Mouse (Mus musculus) right cerebral cortex, postnatal 4 days (tissue): Measurements from ENCODE around the gene Hspd1.
"Not testable (repeated sequence)": the region's sequence is repeated elsewhere in the genome, so short reads cannot be mapped to it uniquely, and the experiment has no call there.

Experiments used
- DNase-seq: peaks from one replicate; pipeline ENCODE4 v3.0.0-alpha.2; 2022

The Hspd1 gene

GRCm38 (mm10) chr1:55086868-55087400 is 1.1 kb downstream of the Hspd1 start:
- no peak for DNase-seq

- no peak for DNase-seq
Measured at GRCm38 (mm10) chr1:55085781-55086366, 2.2 kb downstream of the Hspd1 start.

GRCm38 (mm10) chr1:55082106-55082505 is 5.9 kb downstream of the Hspd1 start:
- no peak for DNase-seq

DNA sequence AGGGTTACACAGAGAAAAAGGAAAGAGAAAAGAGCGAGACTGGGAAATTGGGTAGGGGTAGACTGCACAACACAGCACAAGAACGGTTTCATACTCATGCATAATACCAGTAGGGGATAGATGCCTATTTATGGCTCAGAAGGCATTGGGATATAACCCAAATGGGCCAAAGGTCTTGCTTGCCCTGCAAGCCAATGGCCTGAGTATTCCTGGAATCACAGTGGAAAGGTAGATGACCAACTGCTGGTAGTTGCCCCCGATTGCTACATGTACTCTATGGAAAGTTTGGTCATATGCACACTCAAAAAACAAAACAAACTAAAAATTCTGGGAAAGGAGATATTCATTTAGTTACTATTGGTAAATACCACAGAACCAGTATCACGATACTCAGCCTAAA is 8.4 kb downstream of the Hspd1 start:
- no peak for DNase-seq

GRCm38 (mm10) chr1:55076849-55077516 is 11.1 kb downstream of the Hspd1 start:
- DNase-seq = no peak

GRCm38 (mm10) chr1:55076395-55076743 is 11.7 kb downstream of the Hspd1 start:
- no peak for DNase-seq

- DNase-seq = no peak
Measured at GRCm38 (mm10) chr1:55075652-55076394, 12.2 kb downstream of the Hspd1 start.

GRCm38 (mm10) chr1:55074757-55075156 is 13.3 kb downstream of the Hspd1 start:
- DNase-seq = no peak

- DNase-seq = not testable (repeated sequence)
Measured at GRCm38 (mm10) chr1:55072328-55072727, 15.7 kb downstream of the Hspd1 start.

DNA sequence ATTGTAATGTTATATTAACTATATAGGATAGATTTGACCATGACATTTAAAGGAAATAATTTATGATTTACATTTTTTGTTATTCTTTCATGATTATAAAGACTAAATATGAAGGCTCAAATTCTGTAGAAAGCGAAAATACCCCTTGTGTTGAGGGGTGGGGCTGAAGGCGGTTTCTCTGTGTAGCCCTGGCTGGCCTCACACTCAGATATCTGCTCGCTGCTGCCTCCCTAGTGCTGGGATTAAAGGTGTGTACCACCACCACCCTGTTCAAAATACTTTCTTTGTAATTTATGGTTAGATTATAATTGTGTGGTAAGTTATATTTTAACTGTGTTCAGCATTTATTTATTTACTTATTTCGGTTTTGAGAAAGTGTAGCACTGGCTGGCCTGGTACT is 26.3 kb downstream of the Hspd1 start:
- DNase-seq = no peak

GRCm38 (mm10) chr1:55061099-55061498 is 26.9 kb downstream of the Hspd1 start:
- DNase-seq = no peak

- DNase-seq = not testable (repeated sequence)
Measured at GRCm38 (mm10) chr1:55058383-55058782, 29.7 kb downstream of the Hspd1 start.

DNA sequence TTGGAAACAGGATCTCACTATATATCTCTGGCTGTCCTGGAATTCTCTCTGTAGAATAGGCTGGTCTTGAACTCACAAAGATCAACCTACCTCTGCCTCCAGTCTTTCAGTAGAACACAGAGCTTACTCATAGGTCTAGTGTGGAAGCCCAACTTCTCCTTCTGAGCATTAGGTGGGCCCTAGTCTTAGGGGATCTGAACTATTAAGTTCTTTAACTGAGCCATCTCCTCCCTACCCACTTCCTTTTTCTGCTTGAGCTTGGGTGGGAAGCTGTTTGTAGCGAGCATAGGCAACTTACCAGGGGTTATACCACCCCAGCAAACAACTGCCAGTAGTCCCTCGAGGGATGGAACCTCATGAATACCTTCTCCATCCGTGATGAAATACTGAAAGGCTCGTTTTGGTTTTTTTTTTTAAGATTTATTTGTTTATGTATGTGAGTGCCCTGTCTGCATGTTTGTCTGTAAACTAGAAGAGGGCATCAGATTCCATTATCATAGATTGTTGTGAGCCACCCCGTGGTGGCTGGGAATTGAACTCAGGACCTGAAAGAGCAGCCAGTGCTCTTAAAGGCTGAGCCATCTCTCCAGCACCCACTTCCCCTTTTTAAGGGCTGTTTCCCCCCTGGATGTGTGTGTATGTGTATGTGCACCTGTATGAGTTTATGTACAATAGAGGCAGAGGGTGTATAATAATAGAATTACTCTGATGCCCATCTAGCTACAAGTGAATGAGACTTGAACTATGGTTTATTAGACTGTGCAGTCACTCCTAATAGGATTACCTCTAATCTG is 32.5 kb downstream of the Hspd1 start:
- DNase-seq = no peak

- DNase-seq = no peak
Measured at GRCm38 (mm10) chr1:55053596-55053995, 34.4 kb downstream of the Hspd1 start.

DNA sequence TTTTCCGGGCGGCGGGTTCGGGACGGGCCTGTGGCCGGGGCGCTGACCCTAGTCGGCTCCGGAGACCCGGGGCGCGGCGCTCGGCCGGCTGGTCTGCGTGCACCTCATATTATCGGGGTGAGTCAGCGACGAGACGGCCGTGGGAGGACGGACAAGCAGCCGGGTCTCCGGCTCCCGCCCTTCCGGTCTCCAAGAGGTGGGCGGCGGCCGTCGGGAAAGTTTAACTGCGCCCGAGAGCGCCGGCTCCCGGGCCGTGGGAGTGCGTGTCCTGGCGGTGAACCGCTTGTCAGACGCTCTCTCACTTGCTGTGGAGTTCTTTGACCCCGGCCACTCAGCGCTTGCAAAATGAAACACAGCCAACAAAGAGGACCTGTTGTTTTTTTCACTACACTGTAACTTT is 35.0 kb downstream of the Hspd1 start:
- DNase-seq = no peak

DNA sequence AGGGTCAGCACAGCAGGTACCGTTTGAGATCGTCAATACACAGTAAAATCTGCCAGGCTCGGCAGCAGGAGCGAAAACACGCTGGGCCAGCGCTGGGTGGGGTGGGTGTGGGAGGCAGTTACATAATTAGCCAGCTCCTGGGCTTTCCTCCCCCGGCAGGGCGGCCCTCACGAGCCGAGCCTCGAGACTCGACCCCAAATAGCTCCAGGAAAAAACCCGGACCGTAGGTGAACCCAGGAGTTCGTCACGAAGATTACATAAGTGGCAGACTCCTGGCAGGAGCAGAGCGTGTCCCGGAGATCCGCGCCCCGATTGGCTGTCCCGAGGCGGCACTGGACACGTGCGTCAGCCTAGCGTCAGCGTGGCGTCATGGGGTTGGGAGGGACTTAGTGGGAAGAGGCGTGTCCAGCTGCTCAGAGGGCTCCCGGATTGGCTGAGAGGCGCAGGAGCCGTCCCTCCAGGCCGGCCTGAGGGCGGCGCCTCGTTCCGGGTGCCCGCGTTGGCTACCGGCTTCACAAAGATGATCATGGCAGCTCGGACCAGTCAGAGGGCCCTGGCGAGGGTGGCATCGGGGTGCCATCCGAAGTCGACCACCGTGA is 35.6 kb downstream of the Hspd1 start, which contains the start of gene Coq10b:
Coq10b (plus strand) TSS at position 416 of the 599 bp plus-strand sequence.
- peak; percentile 95 for DNase-seq

- no peak for DNase-seq
Measured at GRCm38 (mm10) chr1:55051671-55052070, 36.4 kb downstream of the Hspd1 start.

DNA sequence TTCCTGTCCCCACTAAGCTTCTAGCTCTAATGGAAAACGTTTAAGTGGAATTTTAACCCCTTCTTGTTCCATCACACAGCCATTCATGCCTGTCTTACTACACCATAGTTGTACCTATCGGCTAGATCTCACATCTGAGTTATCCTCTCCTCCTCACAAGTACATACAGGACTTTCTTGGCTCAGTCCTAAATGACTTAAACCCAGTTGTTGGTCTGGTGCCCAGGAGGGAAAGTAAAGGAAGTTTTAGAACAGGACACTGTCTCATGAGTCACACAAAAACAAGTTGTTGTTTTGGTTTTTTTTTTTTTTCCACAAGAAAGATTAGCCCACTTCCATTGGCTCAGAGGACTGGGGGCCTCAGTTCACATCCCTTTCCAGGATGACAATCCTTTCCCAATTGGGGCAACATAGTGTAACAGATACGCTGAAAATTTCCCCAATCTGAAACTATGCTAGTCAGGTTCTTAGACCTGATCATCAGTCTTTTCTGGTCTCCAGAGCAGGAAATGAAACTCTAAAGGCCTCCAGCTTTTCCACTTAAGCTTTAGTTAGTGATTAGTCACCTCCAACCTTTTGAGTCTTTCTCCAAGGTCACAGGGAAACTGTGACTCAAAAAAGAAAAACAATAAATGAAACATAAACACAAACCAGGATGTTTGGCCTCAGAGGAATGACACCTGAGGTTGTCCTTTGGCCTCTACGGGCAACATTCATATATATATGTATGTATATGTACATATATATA is 39.0 kb downstream of the Hspd1 start:
- no peak for DNase-seq

DNA sequence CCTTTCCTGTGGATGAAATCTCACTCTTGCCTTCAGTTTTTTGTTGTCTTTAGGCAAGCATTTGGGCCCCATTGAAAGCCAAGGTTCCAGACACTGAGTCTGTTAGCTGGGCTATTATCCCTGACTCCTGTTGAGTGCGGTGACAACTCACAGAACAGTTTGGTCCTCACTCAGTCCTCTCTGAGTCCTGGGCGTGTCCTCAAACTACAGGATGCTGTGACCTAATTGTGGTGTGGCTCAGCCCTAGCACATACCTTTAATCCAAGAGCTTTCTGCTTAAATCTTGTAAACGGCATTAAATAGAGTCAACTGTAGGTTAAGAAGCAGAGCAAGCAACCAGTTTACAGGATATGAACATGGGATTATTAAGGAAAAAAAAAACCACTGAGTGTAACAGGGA is 44.9 kb downstream of the Hspd1 start:
- DNase-seq = no peak

GRCm38 (mm10) chr1:55042246-55042645 is 45.8 kb downstream of the Hspd1 start:
- no peak for DNase-seq

DNA sequence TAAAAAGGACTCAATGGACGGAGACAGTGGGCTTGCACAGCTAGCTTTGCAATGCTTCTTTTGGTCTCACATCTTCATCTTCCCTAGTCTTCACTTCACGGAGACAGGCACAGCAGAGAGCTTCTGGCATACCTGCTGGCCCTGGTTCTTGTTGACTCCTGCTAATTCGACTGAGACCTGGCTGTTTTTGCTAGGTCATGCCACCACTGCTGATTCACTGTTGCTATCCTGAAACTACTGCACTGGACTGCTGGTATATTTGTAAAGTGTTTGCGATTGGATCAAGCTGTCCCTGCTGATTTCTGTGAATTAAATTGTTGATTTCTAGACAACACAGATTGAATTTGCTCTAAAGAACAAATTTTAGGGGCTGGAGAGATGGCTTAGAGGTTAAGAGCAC is 46.4 kb downstream of the Hspd1 start:
- no peak for DNase-seq

DNA sequence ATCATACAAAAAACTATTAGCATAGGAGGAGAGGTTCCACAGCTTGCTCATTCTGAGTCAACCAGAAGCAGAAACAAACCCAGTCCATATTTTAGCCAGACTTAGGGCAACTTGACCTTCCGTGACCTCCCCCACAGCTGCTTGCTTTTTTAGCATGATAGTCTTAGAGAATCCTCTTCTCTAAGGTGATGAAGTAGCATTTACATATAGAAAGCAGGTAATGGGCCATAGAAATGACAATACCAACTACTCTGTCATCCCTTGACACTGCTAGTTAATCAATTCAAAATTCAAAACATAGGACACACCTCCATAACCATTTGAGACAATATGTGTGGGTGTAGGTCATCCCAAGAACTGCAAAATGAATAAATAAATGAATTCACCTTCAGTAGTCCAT is 48.1 kb downstream of the Hspd1 start:
- no peak for DNase-seq
